Comparison of ENCODE assay signal across 8 mouse cellular contexts in genomic region chr11:35451636-35452035, GRCm38 (mm10).
A peak's percentile ranks its signal among the peaks of the same experiment; 100 is the strongest.
DNase-seq lines count a peak whose midpoint lies in the region; ATAC-seq lines count a peak whose summit lies in the region.

No protein-coding gene starts in this region.

- peak; percentile 59 for DNase-seq in 416B (ENCODE audit: low read depth)
- DNase-seq in ZHBTc4 (ENCODE audit: low read depth, low spot score) = peak; percentile 84
- peak; percentile 69 for DNase-seq in gastrocnemius, postnatal 10 days
- peak; percentile 61 to 85 for DNase-seq in kidney, postnatal 36 days
- DNase-seq in lung, adult 18-20 months = peak; percentile 42 to 56
- DNase-seq in retina, embryonic 14.5 days (ENCODE audit: low spot score) = peak; percentile 84
- DNase-seq in thymus, postnatal 4 days = peak; percentile 80

- ATAC-seq in common myeloid progenitor, adult 5-6 weeks (replicated peaks; ENCODE audit: low read depth, poor library complexity, severe bottlenecking) = peak; percentile 86

Comparison
In these comparisons a context has a peak if more than half of its experiments do, and no peak if none do; other contexts are left out.
1. Peak in every context shown above with its lines: DNase-seq and ATAC-seq.